Mouse (Mus musculus) ES-E14 (cell line): Measurements from ENCODE around the gene Zfp692.

Source experiments
- CHD2 ChIP-seq: IDR thresholded peaks from 2 replicates; pipeline ENCODE4 v1.6.1; 2014; ENCODE audit warnings: mild to moderate bottlenecking, low read depth, low read length, inconsistent platforms
- ZNF384 ChIP-seq: IDR thresholded peaks from 2 replicates; pipeline ENCODE4 v1.6.1; 2012; ENCODE audit warnings: low read depth, low read length, inconsistent platforms

GRCm38 (mm10) chr11:58263516-58263915, 43.4 kb upstream of the Zfp692 start:
- TF ChIP-seq ZNF384 (no peak), CHD2 (no peak)
